8 mouse cellular contexts compared by ENCODE assay signal in the genomic region with DNA sequence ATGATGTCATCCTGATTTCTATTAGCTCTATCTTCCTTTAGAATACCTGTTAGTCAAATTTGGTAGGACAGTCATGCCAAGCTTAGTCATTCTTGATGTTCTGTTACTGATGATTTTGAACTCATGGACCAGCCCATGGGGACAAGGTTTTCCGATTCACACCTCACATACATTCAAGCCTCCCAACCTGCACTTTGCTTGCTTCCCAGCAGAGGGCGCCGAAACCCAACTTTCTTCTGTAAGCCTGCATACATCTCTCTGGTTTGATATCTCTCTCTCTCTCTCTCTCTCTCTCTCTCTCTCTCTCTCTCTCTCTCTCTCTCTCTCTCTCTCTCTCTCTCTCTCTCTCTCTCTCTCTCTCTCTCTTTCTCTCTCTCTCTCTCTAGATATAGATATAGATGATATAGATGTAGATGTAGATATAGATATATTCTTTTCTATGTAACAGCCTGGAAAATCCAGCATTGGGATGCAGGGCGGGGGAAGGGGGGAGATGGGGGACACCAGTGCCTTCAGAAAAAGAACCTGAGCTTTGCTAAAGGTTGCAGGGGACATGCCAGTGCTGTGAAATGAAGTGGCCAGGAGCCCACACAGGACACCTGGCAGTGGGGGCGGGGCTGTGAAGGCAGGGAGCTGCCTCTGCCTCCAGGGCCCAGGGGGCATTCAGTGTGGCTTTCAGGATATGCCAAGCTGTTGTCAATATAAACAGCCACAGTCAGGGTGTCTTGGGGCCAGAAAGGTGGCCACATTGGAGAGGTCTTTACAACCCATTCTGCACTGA. TPM values are rescaled to one million over a fixed set of nuclear protein-coding genes. Genes with fewer than 3 reads are reported as not detected.
DNase-seq lines count a peak whose midpoint lies in the region; ATAC-seq lines count a peak whose summit lies in the region.

No protein-coding gene starts in this region.

- WGBS in hindbrain, embryonic 15.5 days = 44% methylated on average over 5 of the region's 5 CpGs

- no peaks in the 10 kb centered on the region for H3K4me1 ChIP-seq in hindbrain, embryonic 15.5 days (replicated peaks)

- ATAC-seq in hindbrain, embryonic 15.5 days (ENCODE audit: low FRiP score, low read depth) = peak; percentile 55; the same call in 1 of the 2 replicates
- 0 out of 2 replicates have a peak, but pooled peaks have one; percentile 77 for ATAC-seq in megakaryocyte-erythroid progenitor cell, adult 5-6 weeks (replicated peaks; ENCODE audit: low FRiP score, low TSS enrichment, poor library complexity, severe bottlenecking)

- peak; percentile 42 to 86 for DNase-seq in heart, adult 18-20 months
- DNase-seq in heart, adult 11 months = no peak
- peak; percentile 77 for DNase-seq in adrenal gland, postnatal 10 days
- peak; percentile 51 for DNase-seq in embryo, embryonic 11.5 days (ENCODE audit: low read depth, low spot score)
- peak; percentile 79 to 88 for DNase-seq in layer of hippocampus, postnatal 14 days (ENCODE audit: low spot score in 2 of 2)
- DNase-seq in right cerebral cortex, postnatal 25 days = peak; percentile 71

- H3K9ac ChIP-seq in hindbrain, embryonic 15.5 days = no peak overlapping the region

- H3K4me3 ChIP-seq in hindbrain, embryonic 15.5 days = no peak overlapping the region

- H3K36me3 ChIP-seq in hindbrain, embryonic 15.5 days = no peaks in the 10 kb centered on the region

- H3K27ac ChIP-seq in hindbrain, embryonic 15.5 days (replicated peaks) = no peak overlapping the region

- H3K4me2 ChIP-seq in hindbrain, embryonic 15.5 days = no peak overlapping the region

- no peaks in the 10 kb centered on the region for H3K27me3 ChIP-seq in hindbrain, embryonic 15.5 days

- no peaks in the 10 kb centered on the region for H3K9me3 ChIP-seq in hindbrain, embryonic 15.5 days

RNA-seq across cellular contexts. Expression of gene Serpina11, which starts 5.7 kb away (rescaled TPM):
- total RNA-seq in heart, adult 18-20 months (2021) = not detected
- 10 to 100 TPM; 15.8 to 45.3 TPM for total RNA-seq in adrenal gland, postnatal 10 days (2021)
- polyA plus RNA-seq in hindbrain, embryonic 15.5 days (2015; fragmentation: Nextera tagmentation; extraction: Ambion mirVana) = not detected in 2 replicates
- not detected for total RNA-seq in layer of hippocampus, postnatal 14 days (2021)
- not detected in 2 replicates for total RNA-seq in megakaryocyte-erythroid progenitor cell, adult 5-6 weeks (2014; fragmentation: Nextera tagmentation)
- not detected in 2 replicates for total RNA-seq in megakaryocyte-erythroid progenitor cell, adult 5-6 weeks (2017)

RNA-seq across cellular contexts. Expression of gene Serpina9, which starts 18.1 kb away (rescaled TPM):
- total RNA-seq in heart, adult 18-20 months (2021) = under 1 TPM in 1 of 2 experiments, not detected in 1; 0.10 TPM
- total RNA-seq in adrenal gland, postnatal 10 days (2021) = under 1 TPM in 1 of 2 experiments, not detected in 1; 0.12 TPM
- polyA plus RNA-seq in hindbrain, embryonic 15.5 days (2015; fragmentation: Nextera tagmentation; extraction: Ambion mirVana) = 0.18 and 0.32 TPM in 2 replicates
- total RNA-seq in layer of hippocampus, postnatal 14 days (2021) = under 1 TPM in 1 of 2 experiments, not detected in 1; 0.18 TPM
- not detected in 2 replicates for total RNA-seq in megakaryocyte-erythroid progenitor cell, adult 5-6 weeks (2014; fragmentation: Nextera tagmentation)
- not detected in 2 replicates for total RNA-seq in megakaryocyte-erythroid progenitor cell, adult 5-6 weeks (2017)

RNA-seq across cellular contexts. Expression of gene Serpina1e, which starts 36.7 kb away (rescaled TPM):
- 1 to 10 TPM in 1 of 2 experiments, under 1 TPM in 1; 0.30 to 1.4 TPM for total RNA-seq in heart, adult 18-20 months (2021)
- 100 to 1,000 TPM; 155 to 364 TPM for total RNA-seq in adrenal gland, postnatal 10 days (2021)
- polyA plus RNA-seq in hindbrain, embryonic 15.5 days (2015; fragmentation: Nextera tagmentation; extraction: Ambion mirVana) = 0.19 TPM in 1 of 2 replicates, not detected in the other
- total RNA-seq in layer of hippocampus, postnatal 14 days (2021) = not detected
- not detected in 2 replicates for total RNA-seq in megakaryocyte-erythroid progenitor cell, adult 5-6 weeks (2014; fragmentation: Nextera tagmentation)
- total RNA-seq in megakaryocyte-erythroid progenitor cell, adult 5-6 weeks (2017) = not detected in 2 replicates

RNA-seq across cellular contexts. Expression of gene Serpina12, which starts 48.8 kb away (rescaled TPM):
- under 1 TPM in 1 of 2 experiments, not detected in 1; 0.10 TPM for total RNA-seq in heart, adult 18-20 months (2021)
- under 1 TPM; 0.36 TPM for total RNA-seq in adrenal gland, postnatal 10 days (2021)
- not detected in 2 replicates for polyA plus RNA-seq in hindbrain, embryonic 15.5 days (2015; fragmentation: Nextera tagmentation; extraction: Ambion mirVana)
- not detected for total RNA-seq in layer of hippocampus, postnatal 14 days (2021)
- not detected in 2 replicates for total RNA-seq in megakaryocyte-erythroid progenitor cell, adult 5-6 weeks (2014; fragmentation: Nextera tagmentation)
- 0.28 TPM in 1 of 2 replicates, not detected in the other for total RNA-seq in megakaryocyte-erythroid progenitor cell, adult 5-6 weeks (2017)

Comparison
In these comparisons a context has a peak if more than half of its experiments do, and no peak if none do; other contexts are left out.
1. RNA of gene Serpina11, which starts 5.7 kb away (total RNA-seq): 15.8 to 45.3 TPM in adrenal gland, postnatal 10 days; not detected in megakaryocyte-erythroid progenitor cell, adult 5-6 weeks, not detected in heart, adult 18-20 months and not detected in layer of hippocampus, postnatal 14 days; every median in the first group is over 10 times any median in the second.
2. RNA of gene Serpina1e, which starts 36.7 kb away (total RNA-seq): 155 to 364 TPM in adrenal gland, postnatal 10 days; 0.30 to 1.4 TPM in heart, adult 18-20 months, not detected in layer of hippocampus, postnatal 14 days and not detected in megakaryocyte-erythroid progenitor cell, adult 5-6 weeks; every median in the first group is over 10 times any median in the second.